Mouse (Mus musculus): ENCODE data around the gene Otop2. TPM values are rescaled to one million over a fixed set of nuclear protein-coding genes. Genes with fewer than 3 reads are reported as not detected.

The Otop2 gene
- total and polyA plus RNA-seq, 3 experiments, result not detected

DNA sequence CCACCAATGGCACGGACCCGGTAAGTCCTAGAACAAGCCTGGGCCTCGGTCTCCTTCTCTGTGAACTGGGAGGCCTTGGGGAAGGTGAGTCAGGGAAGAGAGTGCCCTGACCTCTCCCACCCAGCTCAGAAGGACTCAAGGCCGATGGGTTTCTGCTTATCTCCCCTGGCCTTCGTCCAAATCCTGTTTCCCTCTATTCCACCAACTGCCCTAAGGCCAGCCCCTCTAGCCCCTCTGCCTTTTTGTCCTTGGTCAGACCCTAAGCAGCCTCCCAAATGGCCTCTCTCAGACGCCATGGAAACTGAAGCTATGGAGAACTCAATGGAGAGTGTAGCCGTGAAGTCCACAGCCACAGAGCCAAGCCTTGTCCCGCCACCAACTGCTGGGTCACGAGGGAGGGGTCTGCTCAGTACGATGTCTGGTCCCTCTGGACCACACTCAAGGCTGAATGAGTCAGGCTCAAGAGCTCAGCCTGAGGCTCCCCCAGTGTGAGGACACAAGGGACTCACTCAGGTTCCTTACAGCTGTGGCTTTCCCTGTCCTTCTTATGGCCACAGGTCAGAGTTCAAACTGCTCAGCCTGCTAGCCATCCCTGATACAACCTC is 34.0 kb upstream of the Otop2 start:
- no peak overlapping the region for H3K27ac ChIP-seq (ENCODE audit: control insufficient read depth, low read depth, low read length)
- H3K4me1 ChIP-seq (ENCODE audit: control insufficient read depth in 1 of 2, insufficient read depth in 2 of 2, low read length in 2 of 2), result peaks cover 5 to 15% of the 10 kb centered on the region in 2 experiments
- H3K4me3 ChIP-seq (ENCODE audit: control insufficient read depth in 1 of 2, insufficient read depth in 1 of 2, low read depth in 2 of 2, low read length in 2 of 2), result no peak overlapping the region
- TF ChIP-seq ZKSCAN1 (IDR thresholded peaks at IDR 0.05; ENCODE audit: low read depth, low read length), result no peak
- no peak for TF ChIP-seq TCF12 (IDR thresholded peaks at IDR 0.05; ENCODE audit: low read depth, low read length)
- TF ChIP-seq TAL1 (IDR thresholded peaks at IDR 0.05; ENCODE audit: low read length), result no peak
- TF ChIP-seq BHLHE40 (IDR thresholded peaks at IDR 0.05; ENCODE audit: borderline replicate concordance, low read depth, low read length), result no peak
- no peak for TF ChIP-seq SMC3 (IDR thresholded peaks at IDR 0.05; ENCODE audit: low read depth, low read length)
- no peak for TF ChIP-seq POLR2AphosphoS2 (IDR thresholded peaks at IDR 0.05; ENCODE audit: low read length)
- TF ChIP-seq NRF1 (IDR thresholded peaks at IDR 0.05; ENCODE audit: insufficient read depth, low read depth, low read length, poor library complexity, severe bottlenecking), result no peak
- no peak for TF ChIP-seq CTCF (IDR thresholded peaks at IDR 0.05 in 2 of 3, conservative IDR thresholded peaks at IDR 0.05 in 1 of 3; ENCODE audit: control insufficient read depth in 1 of 3, insufficient read depth in 1 of 3, low read depth in 2 of 3, low read length in 3 of 3, poor library complexity in 1 of 3, severe bottlenecking in 1 of 3)
- no peak for TF ChIP-seq USF2 (IDR thresholded peaks at IDR 0.05; ENCODE audit: borderline replicate concordance in 1 of 2, insufficient read depth in 1 of 2, low read depth in 1 of 2, low read length in 2 of 2)
- TF ChIP-seq MXI1 (IDR thresholded peaks at IDR 0.05; ENCODE audit: low read depth, low read length), result no peak
- TF ChIP-seq GATA1 (IDR thresholded peaks at IDR 0.05; ENCODE audit: low read depth, low read length), result no peak
- no peak for TF ChIP-seq CHD1 (IDR thresholded peaks at IDR 0.05; ENCODE audit: low read depth, low read length)
- no peak for TF ChIP-seq MAX (IDR thresholded peaks at IDR 0.05; ENCODE audit: low read length)
- TF ChIP-seq POLR2AphosphoS5 (IDR thresholded peaks at IDR 0.05; ENCODE audit: borderline replicate concordance, low read depth, low read length), result no peak
- H3K36me3 ChIP-seq (ENCODE audit: control insufficient read depth in 1 of 2, insufficient read depth in 2 of 2, low read length in 2 of 2), result peaks cover 0 to 11% of the 10 kb centered on the region in 2 experiments; a peak in 3 of 4 replicates
- H3K79me2 ChIP-seq (ENCODE audit: control insufficient read depth, insufficient read depth, low read length, poor library complexity), result peaks cover 6% of the 10 kb centered on the region; the same call in 1 of the 2 replicates
- no peaks in the 10 kb centered on the region for H3K9me3 ChIP-seq (replicated peaks; ENCODE audit: insufficient read depth, low read length)
- DNase-seq (ENCODE audit: low read depth, low spot score), result no peak
- no peaks in the 10 kb centered on the region for H3K27me3 ChIP-seq (ENCODE audit: control insufficient read depth in 1 of 2, insufficient read depth in 2 of 2, low read length in 2 of 2)
- no peak overlapping the region for H3K9ac ChIP-seq (ENCODE audit: control insufficient read depth, low read depth, low read length, poor library complexity, severe bottlenecking)

DNA sequence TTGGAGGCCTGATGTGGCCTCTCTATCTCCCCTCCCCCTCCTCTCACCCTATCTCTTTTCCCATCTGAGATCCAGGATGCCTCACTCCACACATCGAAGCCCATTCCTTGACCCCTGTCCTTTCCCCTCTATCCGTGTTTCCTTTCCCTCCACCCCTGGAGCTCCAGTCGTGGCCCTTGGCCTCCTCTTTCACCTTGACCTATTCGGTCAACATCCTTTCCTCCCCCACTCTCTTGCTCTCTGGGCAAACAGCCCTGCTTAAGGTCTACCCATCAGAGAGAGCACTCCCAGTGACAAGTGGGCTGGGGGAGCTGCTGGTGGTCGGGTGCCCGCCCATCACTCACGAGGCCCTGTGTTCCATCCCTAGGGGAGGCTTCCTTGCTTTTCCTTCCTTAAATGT is 33.2 kb upstream of the Otop2 start:
- Histone ChIP-seq H3K36me3 (ENCODE audit: control insufficient read depth in 1 of 2, insufficient read depth in 2 of 2, low read length in 2 of 2) (peaks cover 0 to 16% of the 10 kb centered on the region in 2 experiments; a peak in 3 of 4 replicates), H3K27ac (ENCODE audit: control insufficient read depth, low read depth, low read length) (no peak overlapping the region), H3K4me1 (ENCODE audit: control insufficient read depth in 1 of 2, insufficient read depth in 2 of 2, low read length in 2 of 2) (peaks cover 7 to 20% of the 10 kb centered on the region in 2 experiments)

More for the DNA sequence above, 33.2 kb upstream of the Otop2 start:
- Histone ChIP-seq H3K79me2 (ENCODE audit: control insufficient read depth, insufficient read depth, low read length, poor library complexity) (peaks cover 6% of the 10 kb centered on the region; the same call in 1 of the 2 replicates), H3K9me3 (replicated peaks; ENCODE audit: insufficient read depth, low read length) (no peaks in the 10 kb centered on the region), H3K27me3 (ENCODE audit: control insufficient read depth in 1 of 2, insufficient read depth in 2 of 2, low read length in 2 of 2) (no peaks in the 10 kb centered on the region), H3K4me3 (ENCODE audit: control insufficient read depth in 1 of 2, insufficient read depth in 1 of 2, low read depth in 2 of 2, low read length in 2 of 2) (no peak overlapping the region), H3K9ac (ENCODE audit: control insufficient read depth, low read depth, low read length, poor library complexity, severe bottlenecking) (no peak overlapping the region)
- no peak for DNase-seq (ENCODE audit: low read depth, low spot score)
- TF ChIP-seq POLR2AphosphoS2 (IDR thresholded peaks at IDR 0.05; ENCODE audit: low read length) (no peak), ELF1 (IDR thresholded peaks at IDR 0.05; ENCODE audit: low read depth, low read length) (no peak), USF1 (IDR thresholded peaks at IDR 0.05; ENCODE audit: low read depth, low read length) (no peak), MEF2A (IDR thresholded peaks at IDR 0.05; ENCODE audit: extremely low read depth, insufficient replicate concordance, low read depth, low read length, poor library complexity, severe bottlenecking) (no peak), USF2 (IDR thresholded peaks at IDR 0.05; ENCODE audit: borderline replicate concordance in 1 of 2, insufficient read depth in 1 of 2, low read depth in 1 of 2, low read length in 2 of 2) (no peak), NELFE (IDR thresholded peaks at IDR 0.05; ENCODE audit: low read depth, low read length) (no peak), JUND (IDR thresholded peaks at IDR 0.05; ENCODE audit: low read depth, low read length) (no peak), ETS1 (IDR thresholded peaks at IDR 0.05; ENCODE audit: low read depth, low read length) (no peak), ZKSCAN1 (IDR thresholded peaks at IDR 0.05; ENCODE audit: low read depth, low read length) (no peak)
